Mouse (Mus musculus): ENCODE results near the gene Map4k1. TPM values are rescaled to one million over a fixed set of nuclear protein-coding genes. Genes with fewer than 3 reads are reported as not detected.
"Not testable (repeated sequence)": the region's sequence is repeated elsewhere in the genome, so short reads cannot be mapped to it uniquely, and the experiment has no call there.

The Map4k1 gene
- total and polyA plus RNA-seq, 2 experiments from 2014 or later = 1.4 TPM; not detected in 1

GRCm38 (mm10) chr7:28966181-28966580, 15.7 kb upstream of the Map4k1 start:
- ATAC-seq (ENCODE audit: insufficient read depth, low read depth) (no peak), DNase-seq (ENCODE audit: low spot score) (no peak)
- WGBS = 81% methylated on average over 4 of the region's 5 CpGs
- Histone ChIP-seq H3K27me3 (ENCODE audit: control insufficient read depth, insufficient read depth, low read length) (no peaks in the 10 kb centered on the region), H3K4me2 (ENCODE audit: low read depth, low read length) (no peak overlapping the region), H3K9ac (replicated peaks; ENCODE audit: low read depth, low read length) (no peak overlapping the region), H3K4me1 (ENCODE audit: control insufficient read depth, insufficient read depth) (peaks cover 4% of the 10 kb centered on the region), H3K27ac (ENCODE audit: low read depth) (peak overlapping the region; percentile 8; the same call in 1 of the 2 replicates), H3K36me3 (replicated peaks; ENCODE audit: control insufficient read depth, insufficient read depth, low read length) (peaks cover 8% of the 10 kb centered on the region; the same call in 1 of the 2 replicates), H3K4me3 (ENCODE audit: low read depth, low read length) (no peak overlapping the region), H3K9me3 (replicated peaks; ENCODE audit: control insufficient read depth, low read length) (no peaks in the 10 kb centered on the region)
- TF ChIP-seq CTCF (IDR thresholded peaks at IDR 0.05; ENCODE audit: low read depth) (no peak), EP300 (IDR thresholded peaks at IDR 0.05; ENCODE audit: low read depth) (no peak)

- no peaks in the 10 kb centered on the region for H3K9me3 ChIP-seq (replicated peaks; ENCODE audit: control insufficient read depth, low read length)
- WGBS = 65% methylated on average over 4 of the region's 4 CpGs
- peaks cover 10% of the 10 kb centered on the region for H3K4me1 ChIP-seq (ENCODE audit: control insufficient read depth, insufficient read depth)
- no peaks in the 10 kb centered on the region for H3K27me3 ChIP-seq (ENCODE audit: control insufficient read depth, insufficient read depth, low read length)
- no peak for TF ChIP-seq CTCF (IDR thresholded peaks at IDR 0.05; ENCODE audit: low read depth)
- TF ChIP-seq EP300 (IDR thresholded peaks at IDR 0.05; ENCODE audit: low read depth) = no peak
- H3K9ac ChIP-seq (replicated peaks; ENCODE audit: low read depth, low read length) = no peak overlapping the region
- H3K4me2 ChIP-seq (ENCODE audit: low read depth, low read length) = no peak overlapping the region
- peak overlapping the region; percentile 30; the same call in 1 of the 2 replicates for H3K27ac ChIP-seq (ENCODE audit: low read depth)
- DNase-seq (ENCODE audit: low spot score) (no peak), ATAC-seq (ENCODE audit: insufficient read depth, low read depth) (no peak)
- no peak overlapping the region for H3K4me3 ChIP-seq (ENCODE audit: low read depth, low read length)
- peaks cover 8% of the 10 kb centered on the region; the same call in 1 of the 2 replicates for H3K36me3 ChIP-seq (replicated peaks; ENCODE audit: control insufficient read depth, insufficient read depth, low read length)
Measured at GRCm38 (mm10) chr7:28966751-28967505, 14.9 kb upstream of the Map4k1 start.

GRCm38 (mm10) chr7:28968120-28968519, 13.7 kb upstream of the Map4k1 start:
- not testable (repeated sequence) for H3K9me3 ChIP-seq (replicated peaks; ENCODE audit: control insufficient read depth, low read length); H3K4me2 ChIP-seq (ENCODE audit: low read depth, low read length); H3K4me3 ChIP-seq (ENCODE audit: low read depth, low read length); H3K27ac ChIP-seq (ENCODE audit: low read depth); H3K9ac ChIP-seq (replicated peaks; ENCODE audit: low read depth, low read length); DNase-seq (ENCODE audit: low spot score); H3K4me1 ChIP-seq (ENCODE audit: control insufficient read depth, insufficient read depth); H3K36me3 ChIP-seq (replicated peaks; ENCODE audit: control insufficient read depth, insufficient read depth, low read length); ATAC-seq (ENCODE audit: insufficient read depth, low read depth); H3K27me3 ChIP-seq (ENCODE audit: control insufficient read depth, insufficient read depth, low read length)
- WGBS = 88% methylated on average over 8 of the region's 8 CpGs

- no peak for ATAC-seq (ENCODE audit: insufficient read depth, low read depth)
Measured at GRCm38 (mm10) chr7:28969271-28969670, 12.6 kb upstream of the Map4k1 start.

GRCm38 (mm10) chr7:28969672-28970394, 12.0 kb upstream of the Map4k1 start:
- TF ChIP-seq EP300 (IDR thresholded peaks at IDR 0.05; ENCODE audit: low read depth) = no peak
- no peak for TF ChIP-seq CTCF (IDR thresholded peaks at IDR 0.05; ENCODE audit: low read depth)
- no peak for DNase-seq (ENCODE audit: low spot score)
- H3K27ac ChIP-seq (ENCODE audit: low read depth) = no peak overlapping the region
- no peaks in the 10 kb centered on the region for H3K27me3 ChIP-seq (ENCODE audit: control insufficient read depth, insufficient read depth, low read length)
- no peak overlapping the region for H3K4me3 ChIP-seq (ENCODE audit: low read depth, low read length)
- H3K4me2 ChIP-seq (ENCODE audit: low read depth, low read length) = no peak overlapping the region
- no peaks in the 10 kb centered on the region for H3K9me3 ChIP-seq (replicated peaks; ENCODE audit: control insufficient read depth, low read length)
- ATAC-seq (ENCODE audit: insufficient read depth, low read depth) = no peak
- WGBS = 46% methylated on average over 12 of the region's 12 CpGs
- peaks cover 25% of the 10 kb centered on the region for H3K36me3 ChIP-seq (replicated peaks; ENCODE audit: control insufficient read depth, insufficient read depth, low read length)
- peaks cover 10% of the 10 kb centered on the region for H3K4me1 ChIP-seq (ENCODE audit: control insufficient read depth, insufficient read depth)
- peak overlapping the region; percentile 29; the same call in 1 of the 2 replicates for H3K9ac ChIP-seq (replicated peaks; ENCODE audit: low read depth, low read length)

More at GRCm38 (mm10) chr7:28969271-28969670, 12.6 kb upstream of the Map4k1 start:
- 83% methylated on average over 1 of the region's 1 CpGs for WGBS
- Histone ChIP-seq H3K9ac (replicated peaks; ENCODE audit: low read depth, low read length) (no peak overlapping the region), H3K9me3 (replicated peaks; ENCODE audit: control insufficient read depth, low read length) (no peaks in the 10 kb centered on the region), H3K36me3 (replicated peaks; ENCODE audit: control insufficient read depth, insufficient read depth, low read length) (peaks cover 20% of the 10 kb centered on the region), H3K4me1 (ENCODE audit: control insufficient read depth, insufficient read depth) (peaks cover 10% of the 10 kb centered on the region), H3K4me3 (ENCODE audit: low read depth, low read length) (no peak overlapping the region), H3K27me3 (ENCODE audit: control insufficient read depth, insufficient read depth, low read length) (no peaks in the 10 kb centered on the region), H3K4me2 (ENCODE audit: low read depth, low read length) (no peak overlapping the region), H3K27ac (ENCODE audit: low read depth) (no peak overlapping the region)
- no peak for DNase-seq (ENCODE audit: low spot score)
- TF ChIP-seq EP300 (IDR thresholded peaks at IDR 0.05; ENCODE audit: low read depth) = no peak
- no peak for TF ChIP-seq CTCF (IDR thresholded peaks at IDR 0.05; ENCODE audit: low read depth)

All from heart, postnatal 0 days (tissue).